Mouse (Mus musculus): ENCODE measurements around the gene Bicra. TPM values are rescaled to one million over a fixed set of nuclear protein-coding genes. Genes with fewer than 3 reads are reported as not detected.

The Bicra gene
- total and polyA plus RNA-seq, 3 experiments = 1.1 to 52.1 (median 52.1) TPM

DNA sequence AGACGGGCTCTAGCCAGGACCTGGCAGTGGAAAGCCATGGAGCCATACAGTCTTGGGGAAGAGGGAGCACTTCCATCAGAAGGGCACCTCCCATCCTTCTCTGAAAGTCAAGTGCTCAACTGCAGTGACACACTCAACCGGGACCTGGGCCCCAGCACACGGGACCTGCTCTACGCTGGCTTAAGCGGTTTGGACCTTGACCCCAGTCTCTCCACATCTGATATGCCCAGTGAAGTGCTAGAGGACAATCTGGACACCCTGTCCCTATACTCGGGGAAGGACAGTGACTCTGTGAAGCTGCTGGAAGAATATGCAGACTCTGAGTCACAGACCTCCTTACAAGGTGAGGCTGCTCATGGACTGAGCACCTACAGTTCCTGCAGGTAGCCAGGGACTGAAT, 24.2 kb upstream of the Bicra start:
- Histone ChIP-seq H3K9me3 (replicated peaks) (no peaks in the 10 kb centered on the region), H3K4me1 (ENCODE audit: insufficient read depth, low read depth, low read length) (peaks cover 2% of the 10 kb centered on the region; the same call in 1 of the 2 replicates), H3K36me3 (replicated peaks) (no peaks in the 10 kb centered on the region), H3K27me3 (ENCODE audit: insufficient read depth, low read length) (peaks cover 18% of the 10 kb centered on the region), H3K4me3 (ENCODE audit: low read depth, low read length) (no peak overlapping the region)
- ATAC-seq (ENCODE audit: extremely low read depth, insufficient number of reproducible peaks, low FRiP score, poor library complexity, severe bottlenecking) = no peak
- TF ChIP-seq POLR2AphosphoS5 (IDR thresholded peaks at IDR 0.05; ENCODE audit: insufficient replicate concordance, low read depth, low read length) = no peak
- no peak for TF ChIP-seq GATA2 (IDR thresholded peaks at IDR 0.05; ENCODE audit: borderline replicate concordance, low read depth, low read length)
- TF ChIP-seq GATA1 (IDR thresholded peaks at IDR 0.05; ENCODE audit: borderline replicate concordance, low read length) = no peak
- no peak for TF ChIP-seq TAL1 (conservative IDR thresholded peaks at IDR 0.05; ENCODE audit: low read depth, low read length)
- no peak for TF ChIP-seq CTCF (IDR thresholded peaks at IDR 0.05; ENCODE audit: low read depth, low read length)
- DNase-seq (ENCODE audit: low spot score) = no peak

DNA sequence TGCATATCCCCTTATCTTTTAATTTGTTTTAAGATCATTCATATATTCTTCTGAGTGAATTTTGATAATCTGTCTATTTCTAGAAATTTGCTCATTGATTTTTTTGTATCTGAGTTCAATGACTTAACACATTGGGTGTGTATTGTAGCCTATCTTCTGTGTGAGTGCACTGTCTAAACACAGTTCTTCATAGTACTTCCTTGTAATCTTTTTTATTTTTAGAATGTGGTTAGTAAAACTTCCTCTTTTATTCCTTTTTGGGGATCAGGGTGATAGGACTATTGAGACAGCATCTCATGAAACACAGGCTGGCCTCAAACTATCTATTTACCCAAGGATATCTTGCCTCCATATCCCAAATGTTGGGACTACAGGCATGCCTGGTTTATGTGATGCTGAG, 23.1 kb upstream of the Bicra start:
- H3K4me3 ChIP-seq (ENCODE audit: low read depth, low read length) = no peak overlapping the region
- DNase-seq (ENCODE audit: low spot score) (no peak), ATAC-seq (ENCODE audit: extremely low read depth, insufficient number of reproducible peaks, low FRiP score, poor library complexity, severe bottlenecking) (no peak; the same call in 1 of the 2 replicates)
- H3K27me3 ChIP-seq (ENCODE audit: insufficient read depth, low read length) = peaks cover 11% of the 10 kb centered on the region
- no peaks in the 10 kb centered on the region for H3K36me3 ChIP-seq (replicated peaks)
- no peaks in the 10 kb centered on the region for H3K9me3 ChIP-seq (replicated peaks)
- peaks cover 2% of the 10 kb centered on the region; the same call in 1 of the 2 replicates for H3K4me1 ChIP-seq (ENCODE audit: insufficient read depth, low read depth, low read length)
- TF ChIP-seq GATA1 (IDR thresholded peaks at IDR 0.05; ENCODE audit: borderline replicate concordance, low read length) (no peak), TAL1 (conservative IDR thresholded peaks at IDR 0.05; ENCODE audit: low read depth, low read length) (no peak), CTCF (IDR thresholded peaks at IDR 0.05; ENCODE audit: low read depth, low read length) (no peak), GATA2 (IDR thresholded peaks at IDR 0.05; ENCODE audit: borderline replicate concordance, low read depth, low read length) (no peak), POLR2AphosphoS5 (IDR thresholded peaks at IDR 0.05; ENCODE audit: insufficient replicate concordance, low read depth, low read length) (no peak)

- peaks cover 7% of the 10 kb centered on the region; the same call in 1 of the 2 replicates for H3K9me3 ChIP-seq (replicated peaks)
- ATAC-seq (ENCODE audit: extremely low read depth, insufficient number of reproducible peaks, low FRiP score, poor library complexity, severe bottlenecking) = no peak
- H3K4me3 ChIP-seq (ENCODE audit: low read depth, low read length) = no peak overlapping the region
- no peak for DNase-seq (ENCODE audit: low spot score)
- TF ChIP-seq POLR2AphosphoS5 (IDR thresholded peaks at IDR 0.05; ENCODE audit: insufficient replicate concordance, low read depth, low read length) (no peak), GATA1 (IDR thresholded peaks at IDR 0.05; ENCODE audit: borderline replicate concordance, low read length) (no peak), GATA2 (IDR thresholded peaks at IDR 0.05; ENCODE audit: borderline replicate concordance, low read depth, low read length) (no peak), CTCF (IDR thresholded peaks at IDR 0.05; ENCODE audit: low read depth, low read length) (peak; percentile 58; the same call in 1 of the 2 replicates), TAL1 (conservative IDR thresholded peaks at IDR 0.05; ENCODE audit: low read depth, low read length) (no peak)
- no peaks in the 10 kb centered on the region for H3K27me3 ChIP-seq (ENCODE audit: insufficient read depth, low read length)
- H3K4me1 ChIP-seq (ENCODE audit: insufficient read depth, low read depth, low read length) = no peaks in the 10 kb centered on the region
- no peaks in the 10 kb centered on the region for H3K36me3 ChIP-seq (replicated peaks)
Measured at GRCm38 (mm10) chr7:16063490-16063889, 15.8 kb upstream of the Bicra start.

GRCm38 (mm10) chr7:16062099-16062420, 14.3 kb upstream of the Bicra start:
- no peak for DNase-seq (ENCODE audit: low spot score)
- no peaks in the 10 kb centered on the region for H3K4me1 ChIP-seq (ENCODE audit: insufficient read depth, low read depth, low read length)
- no peak for ATAC-seq (ENCODE audit: extremely low read depth, insufficient number of reproducible peaks, low FRiP score, poor library complexity, severe bottlenecking)
- peaks cover 7% of the 10 kb centered on the region; the same call in 1 of the 2 replicates for H3K9me3 ChIP-seq (replicated peaks)
- H3K4me3 ChIP-seq (ENCODE audit: low read depth, low read length) = no peak overlapping the region
- no peaks in the 10 kb centered on the region for H3K36me3 ChIP-seq (replicated peaks)
- TF ChIP-seq TAL1 (conservative IDR thresholded peaks at IDR 0.05; ENCODE audit: low read depth, low read length) (no peak), CTCF (IDR thresholded peaks at IDR 0.05; ENCODE audit: low read depth, low read length) (no peak), POLR2AphosphoS5 (IDR thresholded peaks at IDR 0.05; ENCODE audit: insufficient replicate concordance, low read depth, low read length) (no peak), GATA1 (IDR thresholded peaks at IDR 0.05; ENCODE audit: borderline replicate concordance, low read length) (no peak), GATA2 (IDR thresholded peaks at IDR 0.05; ENCODE audit: borderline replicate concordance, low read depth, low read length) (no peak)
- peaks cover 9% of the 10 kb centered on the region for H3K27me3 ChIP-seq (ENCODE audit: insufficient read depth, low read length)

DNA sequence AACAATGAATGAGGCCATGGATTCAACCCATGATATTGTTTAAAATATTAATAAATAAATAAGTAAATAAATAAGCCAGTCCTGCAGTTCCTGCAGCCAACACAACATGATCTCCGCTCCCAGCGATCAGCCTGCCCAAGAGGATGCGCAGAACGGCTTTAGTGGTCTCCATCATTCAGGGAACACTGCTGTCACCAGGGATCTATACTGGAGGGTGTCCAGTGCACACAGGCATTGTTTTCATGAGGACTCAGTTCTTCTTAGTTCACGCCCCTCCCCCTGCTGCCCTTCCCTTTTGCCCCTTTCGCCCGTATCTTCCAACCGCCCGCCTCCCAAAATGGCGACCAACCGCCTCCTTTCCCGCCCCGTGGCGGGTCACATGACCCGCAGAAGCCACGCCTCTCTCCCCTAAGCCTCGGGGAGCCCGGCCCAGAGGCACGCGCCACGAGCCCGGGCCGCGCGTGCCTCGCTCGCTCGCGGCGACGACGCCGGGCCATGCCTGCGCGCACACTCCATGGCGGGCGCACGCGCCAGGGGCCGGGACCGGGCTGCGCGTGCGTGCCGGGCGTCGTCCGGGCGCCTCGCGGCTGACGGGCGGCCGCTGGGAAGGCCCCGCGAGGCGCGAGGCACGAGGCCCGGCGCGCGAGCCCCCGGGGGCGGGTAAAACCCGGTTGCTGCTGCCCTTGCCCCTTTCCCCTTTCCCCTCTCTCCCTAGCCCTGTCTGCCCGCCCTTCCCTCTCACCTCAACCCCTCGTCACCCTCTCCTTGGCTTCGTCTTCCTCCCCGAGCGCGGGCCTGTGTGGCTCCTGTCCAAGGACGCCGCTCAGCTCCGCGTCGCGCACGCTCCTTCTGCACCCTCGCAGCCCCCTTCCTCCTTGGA, 13.7 kb upstream of the Bicra start, which contains the start of gene Zfp541:
TSS of gene Zfp541 (plus strand) at position 596 of the 880 bp plus-strand sequence.
- H3K27me3 ChIP-seq (ENCODE audit: insufficient read depth, low read length) = peaks cover 11% of the 10 kb centered on the region
- no peak for ATAC-seq (ENCODE audit: extremely low read depth, insufficient number of reproducible peaks, low FRiP score, poor library complexity, severe bottlenecking)
- peaks cover 7% of the 10 kb centered on the region; the same call in 1 of the 2 replicates for H3K9me3 ChIP-seq (replicated peaks)
- DNase-seq (ENCODE audit: low spot score) = no peak
- H3K4me3 ChIP-seq (ENCODE audit: low read depth, low read length) = no peak within 1 kb of the TSS
- TF ChIP-seq TAL1 (conservative IDR thresholded peaks at IDR 0.05; ENCODE audit: low read depth, low read length) (no peak), GATA1 (IDR thresholded peaks at IDR 0.05; ENCODE audit: borderline replicate concordance, low read length) (no peak), POLR2AphosphoS5 (IDR thresholded peaks at IDR 0.05; ENCODE audit: insufficient replicate concordance, low read depth, low read length) (no peak), CTCF (IDR thresholded peaks at IDR 0.05; ENCODE audit: low read depth, low read length) (no peak), GATA2 (IDR thresholded peaks at IDR 0.05; ENCODE audit: borderline replicate concordance, low read depth, low read length) (no peak)
- no peaks in the 10 kb centered on the region for H3K4me1 ChIP-seq (ENCODE audit: insufficient read depth, low read depth, low read length)
- H3K36me3 ChIP-seq (replicated peaks) = no peaks in the 10 kb centered on the region

DNA sequence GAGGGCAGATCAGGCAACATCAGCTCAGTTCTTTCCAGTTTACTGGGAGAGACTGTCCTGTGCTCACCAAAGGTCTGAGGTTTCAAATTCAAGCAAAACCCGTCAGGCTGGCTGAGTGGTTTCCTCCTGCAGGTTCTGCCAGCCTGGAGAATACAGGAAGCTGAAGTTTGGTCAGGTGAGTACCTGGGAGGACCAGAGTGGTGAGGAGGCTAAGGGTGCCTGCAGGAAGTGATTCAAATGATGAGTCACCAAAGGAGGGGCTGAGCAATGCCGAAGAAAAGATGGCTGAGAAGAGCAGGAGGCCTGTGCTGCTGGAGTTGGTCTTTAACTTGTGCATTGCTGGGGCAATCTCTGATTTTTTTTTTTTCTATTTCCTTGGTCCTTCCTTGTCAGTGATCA, 9.4 kb upstream of the Bicra start:
- peaks cover 11% of the 10 kb centered on the region for H3K27me3 ChIP-seq (ENCODE audit: insufficient read depth, low read length)
- peaks cover 10% of the 10 kb centered on the region; the same call in 1 of the 2 replicates for H3K4me1 ChIP-seq (ENCODE audit: insufficient read depth, low read depth, low read length)
- no peak overlapping the region for H3K4me3 ChIP-seq (ENCODE audit: low read depth, low read length)
- peaks cover 7% of the 10 kb centered on the region; the same call in 1 of the 2 replicates for H3K9me3 ChIP-seq (replicated peaks)
- TF ChIP-seq GATA1 (IDR thresholded peaks at IDR 0.05; ENCODE audit: borderline replicate concordance, low read length) (no peak), GATA2 (IDR thresholded peaks at IDR 0.05; ENCODE audit: borderline replicate concordance, low read depth, low read length) (no peak), CTCF (IDR thresholded peaks at IDR 0.05; ENCODE audit: low read depth, low read length) (no peak)
- ATAC-seq (ENCODE audit: extremely low read depth, insufficient number of reproducible peaks, low FRiP score, poor library complexity, severe bottlenecking) (no peak), DNase-seq (ENCODE audit: low spot score) (no peak)
- no peaks in the 10 kb centered on the region for H3K36me3 ChIP-seq (replicated peaks)
